Mouse (Mus musculus): ENCODE measurements around the gene A630095E13Rik. TPM values are rescaled to one million over a fixed set of nuclear protein-coding genes. Genes with fewer than 3 reads are reported as not detected.
"Not testable (repeated sequence)": the region's sequence is repeated elsewhere in the genome, so short reads cannot be mapped to it uniquely, and the experiment has no call there.

The A630095E13Rik gene
- not detected in 2 replicates for total RNA-seq (2014; rRNA removed)
- polyA plus RNA-seq (2015; fragmentation: Nextera tagmentation; extraction: Ambion mirVana) = not detected in 2 replicates

DNA sequence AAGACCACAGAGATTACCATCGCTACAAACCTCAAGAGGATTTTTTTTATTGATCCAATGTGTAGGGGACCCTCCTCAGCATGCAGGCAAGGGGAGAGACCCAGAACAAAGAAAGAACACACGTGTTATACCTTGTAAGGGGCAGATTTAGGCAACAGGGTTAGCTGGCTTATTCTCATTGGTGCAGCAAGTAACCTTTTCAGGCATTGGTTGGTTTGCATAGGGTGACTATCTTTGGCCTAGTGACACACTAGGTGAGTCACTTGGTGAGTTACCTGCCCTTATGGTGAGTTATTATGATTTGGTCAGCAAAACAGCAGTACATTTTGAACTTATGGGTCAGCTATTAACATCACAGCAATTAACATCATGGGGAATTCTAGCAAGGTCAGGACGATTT is at the start of gene A630095E13Rik:
TSS of gene A630095E13Rik (minus strand) at position 101 of the 400 bp plus-strand sequence.
- not testable (repeated sequence) for H3K36me3 ChIP-seq (ENCODE audit: insufficient read depth); H3K27ac ChIP-seq (ENCODE audit: low read depth, low read length); H3K27me3 ChIP-seq (ENCODE audit: insufficient read depth, low read length); H3K4me3 ChIP-seq (ENCODE audit: low read depth, low read length); H3K4me2 ChIP-seq (ENCODE audit: low read depth); ATAC-seq; H3K9me3 ChIP-seq (ENCODE audit: low read length); DNase-seq; H3K9ac ChIP-seq; H3K4me1 ChIP-seq (ENCODE audit: insufficient read depth)
- 61% methylated on average over 3 of the region's 3 CpGs for WGBS

DNA sequence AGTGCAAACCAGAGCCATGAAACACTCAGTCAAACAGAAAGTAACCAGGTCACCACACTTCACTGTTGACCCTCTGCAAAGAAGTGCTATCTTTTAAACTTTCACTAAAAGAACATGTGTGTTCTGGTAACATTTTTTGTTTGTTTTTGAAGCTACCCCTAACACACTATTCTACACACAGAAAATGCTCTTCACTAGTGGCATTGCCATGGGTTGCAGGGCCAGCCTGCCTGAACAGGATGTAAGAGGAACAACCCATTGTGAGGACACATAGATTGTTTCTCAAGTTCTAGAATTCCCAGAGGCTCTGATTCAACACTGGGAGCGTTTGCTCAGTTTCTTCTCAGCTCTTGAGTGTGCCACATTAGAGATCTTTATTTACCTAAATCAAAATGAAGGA is 49.7 kb upstream of the A630095E13Rik start, which contains the start of gene Acrv1:
TSS of gene Acrv1 (plus strand) at position 301 of the 400 bp plus-strand sequence.
- Histone ChIP-seq H3K27ac (ENCODE audit: low read depth, low read length) (no peak within 1 kb of the TSS), H3K4me3 (ENCODE audit: low read depth, low read length) (no peak within 1 kb of the TSS), H3K9ac (no peak within 1 kb of the TSS), H3K9me3 (ENCODE audit: low read length) (no peaks in the 10 kb centered on the region), H3K27me3 (ENCODE audit: insufficient read depth, low read length) (no peaks in the 10 kb centered on the region), H3K4me1 (ENCODE audit: insufficient read depth) (no peaks in the 10 kb centered on the region), H3K36me3 (ENCODE audit: insufficient read depth) (no peaks in the 10 kb centered on the region), H3K4me2 (ENCODE audit: low read depth) (no peak within 1 kb of the TSS)
- ATAC-seq (no peak), DNase-seq (no peak)
- no peak for TF ChIP-seq CTCF (IDR thresholded peaks at IDR 0.05; ENCODE audit: low read depth)
- 75% methylated on average over 1 of the region's 1 CpGs for WGBS

DNA sequence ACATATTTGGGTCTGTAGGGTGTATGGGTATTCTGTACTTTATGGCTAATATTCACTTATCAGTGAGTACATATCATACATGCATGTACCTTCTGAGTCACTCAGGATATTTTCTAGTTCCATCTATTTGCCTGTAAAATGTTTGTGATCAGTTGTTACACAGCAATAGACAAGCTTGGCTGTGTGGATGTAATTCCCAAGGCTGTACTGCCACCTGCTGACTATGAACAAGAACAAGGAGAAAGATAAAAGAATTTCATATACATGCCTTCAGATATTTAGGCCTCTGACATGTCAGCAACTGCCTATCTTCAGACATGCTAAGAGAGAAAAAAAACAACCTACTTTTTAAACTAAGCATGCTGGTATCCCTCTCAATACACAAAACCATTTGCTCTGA is 44.2 kb upstream of the A630095E13Rik start:
- no peak for ATAC-seq
- no peaks in the 10 kb centered on the region for H3K27me3 ChIP-seq (ENCODE audit: insufficient read depth, low read length)
- DNase-seq = peak; percentile 14
- no peak overlapping the region for H3K27ac ChIP-seq (ENCODE audit: low read depth, low read length)
- no peak overlapping the region for H3K9ac ChIP-seq
- H3K36me3 ChIP-seq (ENCODE audit: insufficient read depth) = no peaks in the 10 kb centered on the region
- H3K4me3 ChIP-seq (ENCODE audit: low read depth, low read length) = no peak overlapping the region
- TF ChIP-seq CTCF (IDR thresholded peaks at IDR 0.05; ENCODE audit: low read depth) = peak; percentile 37
- no peaks in the 10 kb centered on the region for H3K4me1 ChIP-seq (ENCODE audit: insufficient read depth)
- H3K9me3 ChIP-seq (ENCODE audit: low read length) = no peaks in the 10 kb centered on the region
- no peak overlapping the region for H3K4me2 ChIP-seq (ENCODE audit: low read depth)

DNA sequence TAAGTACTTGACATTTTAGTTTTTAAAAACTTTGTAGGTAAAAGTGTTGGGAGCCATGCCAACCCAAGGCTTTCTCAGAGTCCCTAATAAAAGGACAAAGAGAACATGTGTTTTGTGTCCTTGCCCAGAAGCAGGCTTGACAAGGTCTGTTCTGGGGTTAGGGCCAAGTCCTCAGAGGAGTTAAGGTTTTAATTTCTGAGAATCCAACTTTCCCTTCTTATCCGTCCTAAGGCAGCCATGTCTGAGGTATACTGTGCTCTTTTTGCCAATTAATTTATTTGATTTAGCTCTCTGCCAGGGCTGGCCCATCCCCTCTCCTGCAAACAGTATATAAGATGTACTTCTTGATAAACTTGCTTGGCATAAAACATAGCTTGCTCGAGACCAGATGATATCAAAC is 38.2 kb upstream of the A630095E13Rik start:
- Histone ChIP-seq H3K27me3 (ENCODE audit: insufficient read depth, low read length) (no peaks in the 10 kb centered on the region), H3K9ac (no peak overlapping the region), H3K4me1 (ENCODE audit: insufficient read depth) (no peaks in the 10 kb centered on the region), H3K27ac (ENCODE audit: low read depth, low read length) (no peak overlapping the region), H3K4me2 (ENCODE audit: low read depth) (no peak overlapping the region), H3K9me3 (ENCODE audit: low read length) (no peaks in the 10 kb centered on the region), H3K4me3 (ENCODE audit: low read depth, low read length) (no peak overlapping the region), H3K36me3 (ENCODE audit: insufficient read depth) (no peaks in the 10 kb centered on the region)
- ATAC-seq (no peak), DNase-seq (no peak)
- 57% methylated on average over 2 of the region's 2 CpGs for WGBS
- no peak for TF ChIP-seq CTCF (IDR thresholded peaks at IDR 0.05; ENCODE audit: low read depth)

Other genes with a start within 250 kb of the A630095E13Rik start
- not detected in 2 replicates for gene Gm7257, start 211.5 kb downstream of the A630095E13Rik start, total RNA-seq (2014; rRNA removed)
- not detected in 2 replicates for gene Gm7257, start 211.5 kb downstream of the A630095E13Rik start, polyA plus RNA-seq (2015; fragmentation: Nextera tagmentation; extraction: Ambion mirVana)
- not detected in 2 replicates for gene Gm9513, start 167.7 kb downstream of the A630095E13Rik start, total RNA-seq (2014; rRNA removed)
- gene Gm9513, start 167.7 kb downstream of the A630095E13Rik start, polyA plus RNA-seq (2015; fragmentation: Nextera tagmentation; extraction: Ambion mirVana) = not detected in 2 replicates
- not detected in 2 replicates for gene Gm5615, start 101.4 kb downstream of the A630095E13Rik start, total RNA-seq (2014; rRNA removed)
- not detected in 2 replicates for gene Gm5615, start 101.4 kb downstream of the A630095E13Rik start, polyA plus RNA-seq (2015; fragmentation: Nextera tagmentation; extraction: Ambion mirVana)
- gene Gm17689, start 60.7 kb downstream of the A630095E13Rik start, total RNA-seq (2014; rRNA removed) = not detected in 2 replicates
- not detected in 2 replicates for gene Gm17689, start 60.7 kb downstream of the A630095E13Rik start, polyA plus RNA-seq (2015; fragmentation: Nextera tagmentation; extraction: Ambion mirVana)
- not detected in 2 replicates for gene Acrv1, start 49.8 kb upstream of the A630095E13Rik start, total RNA-seq (2014; rRNA removed)
- not detected in 2 replicates for gene Acrv1, start 49.8 kb upstream of the A630095E13Rik start, polyA plus RNA-seq (2015; fragmentation: Nextera tagmentation; extraction: Ambion mirVana)
- gene Chek1, start 83.7 kb upstream of the A630095E13Rik start, total RNA-seq (2014; rRNA removed) = 3.2 and 5.7 TPM in 2 replicates
- 3.4 and 3.8 TPM in 2 replicates for gene Chek1, start 83.7 kb upstream of the A630095E13Rik start, polyA plus RNA-seq (2015; fragmentation: Nextera tagmentation; extraction: Ambion mirVana)
- 39.2 and 53.9 TPM in 2 replicates for gene Stt3a, start 124.3 kb upstream of the A630095E13Rik start, total RNA-seq (2014; rRNA removed)
- 46.8 and 67.5 TPM in 2 replicates for gene Stt3a, start 124.3 kb upstream of the A630095E13Rik start, polyA plus RNA-seq (2015; fragmentation: Nextera tagmentation; extraction: Ambion mirVana)
- 93.8 and 103 TPM in 2 replicates for gene Ei24, start 154.0 kb upstream of the A630095E13Rik start, total RNA-seq (2014; rRNA removed)
- 101 and 112 TPM in 2 replicates for gene Ei24, start 154.0 kb upstream of the A630095E13Rik start, polyA plus RNA-seq (2015; fragmentation: Nextera tagmentation; extraction: Ambion mirVana)
- 586 and 786 TPM in 2 replicates for gene Fez1, start 178.5 kb upstream of the A630095E13Rik start, total RNA-seq (2014; rRNA removed)
- 644 and 657 TPM in 2 replicates for gene Fez1, start 178.5 kb upstream of the A630095E13Rik start, polyA plus RNA-seq (2015; fragmentation: Nextera tagmentation; extraction: Ambion mirVana)